In the genomic region with DNA sequence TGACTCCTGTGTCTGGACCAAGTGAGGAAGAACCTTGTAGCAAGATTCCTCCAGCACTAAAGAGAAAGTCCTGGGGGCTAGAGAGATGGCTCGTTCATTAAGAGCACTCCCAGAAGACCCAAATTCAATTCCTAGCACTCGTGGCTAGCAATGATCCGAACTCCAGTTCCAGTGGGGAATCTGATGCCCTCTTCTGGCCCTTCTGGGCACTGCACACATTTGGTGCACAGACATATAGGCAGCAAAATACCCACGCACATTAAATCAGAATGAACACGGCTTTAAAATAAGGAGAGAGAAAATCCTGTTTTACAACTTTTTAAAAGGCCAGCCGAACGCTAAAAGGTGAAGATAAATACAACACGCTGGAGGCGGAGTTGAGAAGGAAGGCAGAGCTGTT, we compare ENCODE assay signal across 10 mouse cellular contexts. TPM values are rescaled to one million over a fixed set of nuclear protein-coding genes. Genes with fewer than 3 reads are reported as not detected.
DNase-seq lines count a peak whose midpoint lies in the region; ATAC-seq and TF ChIP-seq lines count a peak whose summit lies in the region.
"Had no signal": no experiment of that assay in that cellular context is flagged by ENCODE, and none has a peak within 500 bp of the region (broad histone marks: within the 10 kb centered on the region; RNA-seq: fewer than 3 reads in every experiment).

No protein-coding gene starts in this region.

- no peak overlapping the region for H3K4me3 ChIP-seq in heart, postnatal 0 days (ENCODE audit: low read depth, low read length)
- no peak overlapping the region for H3K4me3 ChIP-seq in heart, embryonic 10.5 days
- H3K4me3 ChIP-seq in lung, postnatal 0 days (ENCODE audit: low read depth, low read length) = no peak overlapping the region
- H3K4me3 ChIP-seq in macrophage (ENCODE audit: inconsistent target) = no peak overlapping the region
- H3K4me3 ChIP-seq: lung, embryonic 15.5 days had no signal

- peak; percentile 18; the same call in 1 of the 2 replicates for TF ChIP-seq CTCF in heart, postnatal 0 days (IDR thresholded peaks at IDR 0.05; ENCODE audit: low read depth)
- peak; percentile 52 for TF ChIP-seq CTCF in lung, postnatal 0 days (IDR thresholded peaks at IDR 0.05)

- no peaks in the 10 kb centered on the region for H3K79me2 ChIP-seq in macrophage (ENCODE audit: inconsistent target)

- ATAC-seq in heart, postnatal 0 days (ENCODE audit: insufficient read depth, low read depth) = no peak
- no peak for ATAC-seq in lung, postnatal 0 days

- H3K36me3 ChIP-seq in heart, postnatal 0 days (replicated peaks; ENCODE audit: control insufficient read depth, insufficient read depth, low read length) = no peaks in the 10 kb centered on the region
- no peaks in the 10 kb centered on the region for H3K36me3 ChIP-seq in heart, embryonic 10.5 days
- H3K36me3 ChIP-seq in lung, postnatal 0 days (ENCODE audit: insufficient read depth, low read length) = no peaks in the 10 kb centered on the region
- no peaks in the 10 kb centered on the region for H3K36me3 ChIP-seq in macrophage (ENCODE audit: inconsistent target)
- H3K36me3 ChIP-seq: lung, embryonic 15.5 days had no signal

- no peaks in the 10 kb centered on the region for H3K27me3 ChIP-seq in heart, postnatal 0 days (ENCODE audit: control insufficient read depth, insufficient read depth, low read length)
- no peaks in the 10 kb centered on the region for H3K27me3 ChIP-seq in heart, embryonic 10.5 days (ENCODE audit: insufficient read depth, poor library complexity, severe bottlenecking)
- no peaks in the 10 kb centered on the region for H3K27me3 ChIP-seq in lung, postnatal 0 days (replicated peaks; ENCODE audit: insufficient read depth, low read length)
- H3K27me3 ChIP-seq: lung, embryonic 15.5 days had no signal

- no peak for DNase-seq in heart, postnatal 0 days (ENCODE audit: low spot score)
- no peak for DNase-seq in heart, embryonic 10.5 days (ENCODE audit: low spot score)
- DNase-seq in lung, postnatal 0 days (ENCODE audit: low spot score) = no peak
- DNase-seq in lung, adult 18-20 months = no peak
- DNase-seq in R1 (ENCODE audit: low read depth, low spot score) = peak; percentile 45
- no peak for DNase-seq in thymus, postnatal 0 days (ENCODE audit: low spot score)
- DNase-seq: cerebellum, adult 11-12 months; thymus, postnatal 14 days had no signal

- no peaks in the 10 kb centered on the region for H3K9me3 ChIP-seq in heart, postnatal 0 days (replicated peaks; ENCODE audit: control insufficient read depth, low read length)
- H3K9me3 ChIP-seq in heart, embryonic 10.5 days = no peaks in the 10 kb centered on the region
- no peaks in the 10 kb centered on the region for H3K9me3 ChIP-seq in lung, postnatal 0 days (ENCODE audit: low read length)
- H3K9me3 ChIP-seq: lung, embryonic 15.5 days had no signal

- no peak for TF ChIP-seq EP300 in heart, postnatal 0 days (IDR thresholded peaks at IDR 0.05; ENCODE audit: low read depth)
- no peak for TF ChIP-seq EP300 in lung, postnatal 0 days (IDR thresholded peaks at IDR 0.05)

- no peak overlapping the region for H3K9ac ChIP-seq in heart, postnatal 0 days (replicated peaks; ENCODE audit: low read depth, low read length)
- no peak overlapping the region for H3K9ac ChIP-seq in lung, postnatal 0 days (replicated peaks; ENCODE audit: low read depth)
- H3K9ac ChIP-seq: lung, embryonic 15.5 days had no signal

- no peak overlapping the region for H3K27ac ChIP-seq in heart, postnatal 0 days (ENCODE audit: low read depth)
- no peak overlapping the region for H3K27ac ChIP-seq in heart, embryonic 10.5 days
- H3K27ac ChIP-seq in lung, postnatal 0 days (ENCODE audit: low read length) = no peak overlapping the region
- H3K27ac ChIP-seq in macrophage = peak overlapping the region; percentile 93
- H3K27ac ChIP-seq: lung, embryonic 15.5 days had no signal

- H3K4me2 ChIP-seq in heart, postnatal 0 days (ENCODE audit: low read depth, low read length) = no peak overlapping the region
- H3K4me2 ChIP-seq in lung, postnatal 0 days (replicated peaks; ENCODE audit: low read depth, low read length) = no peak overlapping the region
- H3K4me2 ChIP-seq: lung, embryonic 15.5 days had no signal

- no peaks in the 10 kb centered on the region for H3K4me1 ChIP-seq in heart, postnatal 0 days (ENCODE audit: control insufficient read depth, insufficient read depth)
- no peaks in the 10 kb centered on the region; the same call in 1 of the 2 replicates for H3K4me1 ChIP-seq in heart, embryonic 10.5 days
- no peaks in the 10 kb centered on the region for H3K4me1 ChIP-seq in lung, postnatal 0 days (ENCODE audit: insufficient read depth, low read depth, low read length)

- 76% methylated on average over 9 of the region's 9 CpGs for WGBS in heart, postnatal 0 days
- 81% methylated on average over 9 of the region's 9 CpGs for WGBS in heart, embryonic 10.5 days
- WGBS in lung, postnatal 0 days = 79% methylated on average over 9 of the region's 9 CpGs
- 94% methylated on average over 7 of the region's 9 CpGs for WGBS in macrophage (ENCODE audit: missing documents)

RNA-seq across cellular contexts. Expression of a gene that starts 43.9 kb away (rescaled TPM):
- 14.5 and 14.9 TPM in 2 replicates for total RNA-seq in heart, postnatal 0 days (2014; rRNA removed; ENCODE audit: low replicate concordance)
- polyA plus RNA-seq in heart, postnatal 0 days (2015; fragmentation: Nextera tagmentation; extraction: Ambion mirVana) = 12.5 and 13.2 TPM in 2 replicates
- polyA plus RNA-seq in heart, embryonic 10.5 days (2016; fragmentation: Nextera tagmentation; extraction: Ambion mirVana) = 16.2 and 25.5 TPM in 2 replicates
- polyA plus RNA-seq in lung, postnatal 0 days (2015; fragmentation: Nextera tagmentation; extraction: Ambion mirVana) = 18.3 and 19.6 TPM in 2 replicates
- total RNA-seq in macrophage (2018; cell fraction: chromatin; rRNA removed) = 100 to 1,000 TPM; 101 to 296 (median 228) TPM
- total RNA-seq in macrophage (2018; cell fraction: cytosol; rRNA removed) = 10 to 100 TPM; 22.0 to 43.9 (median 35.1) TPM
- total RNA-seq in macrophage (2018; cell fraction: nucleus; rRNA removed) = 100 to 1,000 TPM in 25 of 26 experiments, 10 to 100 TPM in 1; 97.0 to 183 (median 126) TPM
- polyA plus RNA-seq in macrophage (2018) = 37.2 to 81.1 TPM (median 37.2 TPM) in 3 replicates
- polyA plus RNA-seq in thymus, postnatal 0 days (2015; fragmentation: Nextera tagmentation; extraction: Ambion mirVana) = 26.6 and 33.9 TPM in 2 replicates
